Mouse (Mus musculus): ENCODE measurements around the gene Retn.

Retn gene

GRCm38 (mm10) chr8:3660889-3661288, 5.3 kb downstream of the Retn start:
- no peak for DNase-seq (ENCODE audit: inconsistent ontology term)

GRCm38 (mm10) chr8:3664405-3664804, 8.8 kb downstream of the Retn start:
- no peak for DNase-seq (ENCODE audit: inconsistent ontology term)

GRCm38 (mm10) chr8:3665507-3665906, 9.9 kb downstream of the Retn start, which contains the start of gene Mcemp1:
TSS of gene Mcemp1 (plus strand) at chr8:3665754.
- no peak for DNase-seq (ENCODE audit: inconsistent ontology term)

- DNase-seq (ENCODE audit: inconsistent ontology term), result no peak
Observed at GRCm38 (mm10) chr8:3670388-3670787, 14.8 kb downstream of the Retn start.

GRCm38 (mm10) chr8:3671980-3672491, 16.5 kb downstream of the Retn start, which contains the start of gene Fcor:
TSS of gene Fcor (minus strand) at chr8:3672362.
- DNase-seq (ENCODE audit: inconsistent ontology term), result peak; percentile 83

GRCm38 (mm10) chr8:3674671-3675070, 19.1 kb downstream of the Retn start:
- no peak for DNase-seq (ENCODE audit: inconsistent ontology term)

GRCm38 (mm10) chr8:3676131-3676992, 20.8 kb downstream of the Retn start, which contains the start of gene Trappc5:
TSS of gene Trappc5 (plus strand) at chr8:3676299.
- DNase-seq (ENCODE audit: inconsistent ontology term), result peak; percentile 92

GRCm38 (mm10) chr8:3676993-3677579, 21.5 kb downstream of the Retn start:
- DNase-seq (ENCODE audit: inconsistent ontology term), result peak; percentile 42

- DNase-seq (ENCODE audit: inconsistent ontology term), result no peak
Observed at GRCm38 (mm10) chr8:3678831-3679230, 23.3 kb downstream of the Retn start.

- DNase-seq (ENCODE audit: inconsistent ontology term), result no peak
Observed at GRCm38 (mm10) chr8:3679236-3679635, 23.7 kb downstream of the Retn start.

GRCm38 (mm10) chr8:3679656-3680055, 24.1 kb downstream of the Retn start:
- DNase-seq (ENCODE audit: inconsistent ontology term), result no peak

- DNase-seq (ENCODE audit: inconsistent ontology term), result no peak
Observed at GRCm38 (mm10) chr8:3682435-3682834, 26.9 kb downstream of the Retn start.

- DNase-seq (ENCODE audit: inconsistent ontology term), result no peak
Observed at GRCm38 (mm10) chr8:3683408-3684176, 28.0 kb downstream of the Retn start.

GRCm38 (mm10) chr8:3684530-3684929, 29.0 kb downstream of the Retn start:
- DNase-seq (ENCODE audit: inconsistent ontology term), result no peak

GRCm38 (mm10) chr8:3685422-3685821, 29.9 kb downstream of the Retn start:
- no peak for DNase-seq (ENCODE audit: inconsistent ontology term)

GRCm38 (mm10) chr8:3687537-3687936, 32.0 kb downstream of the Retn start:
- no peak for DNase-seq (ENCODE audit: inconsistent ontology term)

GRCm38 (mm10) chr8:3690774-3691173, 35.2 kb downstream of the Retn start:
- DNase-seq (ENCODE audit: inconsistent ontology term), result no peak

- DNase-seq (ENCODE audit: inconsistent ontology term), result no peak
Observed at GRCm38 (mm10) chr8:3694121-3694520, 38.6 kb downstream of the Retn start, which contains the start of gene Fcer2a. TSS of gene Fcer2a (minus strand) at chr8:3694175.

- DNase-seq (ENCODE audit: inconsistent ontology term), result no peak
Observed at GRCm38 (mm10) chr8:3701491-3701890, 45.9 kb downstream of the Retn start.

- DNase-seq (ENCODE audit: inconsistent ontology term), result peak; percentile 1
Observed at GRCm38 (mm10) chr8:3705711-3706110, 50.1 kb downstream of the Retn start.

- no peak for DNase-seq (ENCODE audit: inconsistent ontology term)
Observed at GRCm38 (mm10) chr8:3707611-3708010, 52.0 kb downstream of the Retn start.

Measured in Muller cell, postnatal 12 days (primary cell).